Mouse (Mus musculus): ENCODE measurements around the gene Tsc22d1.

DNA sequence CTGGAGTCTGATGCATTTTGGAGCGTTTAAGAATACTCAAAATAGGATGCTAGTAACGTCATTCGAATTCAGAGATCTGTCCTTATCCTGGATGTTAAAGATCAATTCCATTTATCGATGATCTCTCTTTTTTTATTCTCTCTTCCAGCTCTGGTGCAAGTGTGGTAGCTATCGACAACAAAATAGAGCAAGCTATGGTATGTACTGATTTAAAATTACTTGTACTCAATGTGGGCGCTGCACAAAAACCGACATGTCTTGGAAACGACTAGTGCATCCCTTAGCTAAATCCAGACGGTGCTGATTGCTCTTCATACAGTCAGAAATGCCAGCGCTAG is 90.3 kb downstream of the Tsc22d1 start:
- no peak for TF ChIP-seq POLR2A (IDR thresholded peaks at IDR 0.05; ENCODE audit: low read depth, low read length)
- TF ChIP-seq CTCF (conservative IDR thresholded peaks at IDR 0.05; ENCODE audit: insufficient read depth, insufficient read length, low read depth, low read length), result no peak
